Mouse (Mus musculus): Measurements from ENCODE around the gene Ifi27l2a. TPM values are rescaled to one million over a fixed set of nuclear protein-coding genes. Genes with fewer than 3 reads are reported as not detected.
A peak's percentile ranks its signal among the peaks of the same experiment; 100 is the strongest.
"Not testable (repeated sequence)": the region's sequence is repeated elsewhere in the genome, so short reads cannot be mapped to it uniquely, and the experiment has no call there.

The Ifi27l2a gene
- 1,000 to 10,000 TPM in 1 of 3 experiments, 100 to 1,000 TPM in 2; 960 to 1,720 (median 961) TPM for polyA plus RNA-seq (2017; shearing (Covaris generic))

- peak; percentile 95 for ATAC-seq
These were observed at the start of gene Ifi27l2a for GRCm38 (mm10) chr12:103443524-103443923. Gene Ifi27l2a (minus strand): TSS chr12:103443680.

- ATAC-seq, result peak; percentile 72
These were observed 49.3 kb upstream of the Ifi27l2a start for GRCm38 (mm10) chr12:103492767-103493166.

- ATAC-seq, result no peak
These were observed 47.7 kb upstream of the Ifi27l2a start for GRCm38 (mm10) chr12:103491091-103491730.

GRCm38 (mm10) chr12:103487750-103488149, 44.3 kb upstream of the Ifi27l2a start:
- no peak for ATAC-seq

- no peak for ATAC-seq
These were observed 43.8 kb upstream of the Ifi27l2a start for GRCm38 (mm10) chr12:103487276-103487675.

- no peak for ATAC-seq
These were observed 43.2 kb upstream of the Ifi27l2a start for GRCm38 (mm10) chr12:103486726-103487125.

- ATAC-seq, result not testable (repeated sequence)
These were observed 40.9 kb upstream of the Ifi27l2a start for GRCm38 (mm10) chr12:103484200-103484972.

GRCm38 (mm10) chr12:103482781-103483180, 39.3 kb upstream of the Ifi27l2a start:
- no peak for ATAC-seq

GRCm38 (mm10) chr12:103481671-103482070, 38.2 kb upstream of the Ifi27l2a start:
- no peak for ATAC-seq

- ATAC-seq, result no peak
These were observed 34.1 kb upstream of the Ifi27l2a start for GRCm38 (mm10) chr12:103477461-103478015.

- no peak for ATAC-seq
These were observed 33.4 kb upstream of the Ifi27l2a start for GRCm38 (mm10) chr12:103476779-103477389.

GRCm38 (mm10) chr12:103474481-103474880, 31.0 kb upstream of the Ifi27l2a start:
- ATAC-seq, result no peak

- no peak for ATAC-seq
These were observed 13.7 kb upstream of the Ifi27l2a start, which contains the start of gene Ifi27l2b for GRCm38 (mm10) chr12:103457140-103457539. Gene Ifi27l2b (minus strand): TSS chr12:103457223.

- ATAC-seq, result not testable (repeated sequence)
These were observed 13.2 kb upstream of the Ifi27l2a start for GRCm38 (mm10) chr12:103456727-103457126.

GRCm38 (mm10) chr12:103453361-103453760, 9.9 kb upstream of the Ifi27l2a start:
- no peak for ATAC-seq

- ATAC-seq, result no peak
These were observed 1.6 kb upstream of the Ifi27l2a start for GRCm38 (mm10) chr12:103445060-103445459.

GRCm38 (mm10) chr12:103444261-103444660, 781 bp upstream of the Ifi27l2a start:
- not testable (repeated sequence) for ATAC-seq

- ATAC-seq, result no peak
These were observed 5.9 kb downstream of the Ifi27l2a start for GRCm38 (mm10) chr12:103437601-103438000.

GRCm38 (mm10) chr12:103434861-103435260, 8.6 kb downstream of the Ifi27l2a start:
- ATAC-seq, result no peak

GRCm38 (mm10) chr12:103433986-103434731, 9.3 kb downstream of the Ifi27l2a start, which contains the start of gene Ifi27:
Gene Ifi27 (plus strand): TSS chr12:103434211.
- ATAC-seq, result peak; percentile 100

- no peak for ATAC-seq
These were observed 10.1 kb downstream of the Ifi27l2a start for GRCm38 (mm10) chr12:103433430-103433829.

GRCm38 (mm10) chr12:103426710-103427109, 16.8 kb downstream of the Ifi27l2a start:
- no peak for ATAC-seq

All from inflammation-experienced regulatory T-cells, adult 6 months (primary cell).